Mouse (Mus musculus) testis, adult 2 months (tissue): Measurements from ENCODE around the gene Nudt8.

Source experiments
- CTCF ChIP-seq: fragments of 200-500 bp; IDR thresholded peaks from 2 replicates; pipeline ENCODE4 v1.5.1; 2012; ENCODE audit warnings: low read depth, mild to moderate bottlenecking, inconsistent platforms, low read length, moderate library complexity; ENCODE audit not compliant: control insufficient read depth, insufficient read depth, insufficient replicate concordance
- POLR2A ChIP-seq: fragments of 200-500 bp; IDR thresholded peaks from 2 replicates; pipeline ENCODE4 v1.6.1; 2012; ENCODE audit warnings: low read depth, mild to moderate bottlenecking, inconsistent platforms, low read length, moderate library complexity; ENCODE audit not compliant: control insufficient read depth

DNA sequence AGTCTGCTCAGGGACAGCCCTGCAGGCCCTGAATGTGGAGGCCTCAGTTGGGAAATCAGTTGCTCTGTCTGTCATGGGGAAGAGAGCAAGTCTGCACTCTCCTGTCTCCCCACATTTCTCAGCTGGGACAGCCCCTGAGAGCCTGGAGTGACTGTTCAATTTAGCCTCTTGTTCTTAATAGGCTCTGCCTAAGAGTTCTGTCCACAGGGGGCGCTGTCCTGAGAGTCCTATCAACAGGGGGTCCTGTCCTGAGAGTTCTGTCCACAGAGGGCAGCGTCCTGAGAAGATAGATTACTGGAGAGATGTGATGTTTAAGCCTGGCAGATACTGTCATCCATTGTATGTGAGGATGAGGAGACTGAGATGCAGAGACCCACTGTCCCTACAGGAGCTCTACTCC lies 37.9 kb upstream of the Nudt8 start:
- TF ChIP-seq CTCF (peak; percentile 15; the same call in 1 of the 2 replicates), POLR2A (no peak)
